In the genomic region with DNA sequence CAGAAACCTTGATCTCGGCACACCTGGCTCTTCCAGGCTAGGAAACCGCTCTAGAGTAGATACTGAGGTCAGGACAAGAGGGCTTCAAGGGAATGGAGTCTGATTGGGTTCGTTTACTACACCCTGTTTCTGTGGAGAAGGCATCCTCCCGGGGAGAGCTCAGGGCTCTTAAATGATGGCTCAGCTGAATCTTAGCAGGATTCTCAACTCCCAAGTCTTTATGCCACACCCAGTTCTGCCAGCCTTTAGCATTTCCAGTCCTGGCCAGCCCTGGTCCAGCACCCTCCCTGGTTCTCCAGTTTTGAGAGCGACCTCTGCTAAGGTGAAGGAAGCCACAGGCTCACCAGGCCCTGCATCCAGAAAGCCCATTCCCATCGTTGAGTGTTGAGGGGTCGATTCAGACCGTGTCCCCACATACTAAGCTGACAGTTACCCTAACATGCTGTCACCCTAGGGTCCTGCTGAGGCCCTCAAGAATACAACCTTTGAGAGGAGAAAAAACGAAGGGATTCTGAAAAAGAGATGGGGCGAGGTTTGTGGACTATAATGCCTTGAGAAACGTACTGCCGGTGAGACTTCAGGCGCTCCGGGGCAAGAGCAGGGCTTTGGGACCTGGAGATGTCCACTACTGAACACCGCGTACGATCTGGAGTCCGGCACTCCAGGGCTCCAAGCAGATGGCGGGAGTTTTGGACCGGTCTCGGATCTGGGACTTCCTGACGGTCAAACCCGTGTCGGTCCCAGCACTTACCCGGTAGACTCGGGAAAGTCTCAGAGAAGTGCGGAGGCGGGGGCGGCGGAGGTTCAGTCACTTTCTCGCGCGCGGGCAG, we compare ENCODE assay signal across 11 mouse cellular contexts. TPM values are rescaled to one million over a fixed set of nuclear protein-coding genes. Genes with fewer than 3 reads are reported as not detected.
DNase-seq lines count a peak whose midpoint lies in the region; ATAC-seq lines count a peak whose summit lies in the region.
"Had no signal": no experiment of that assay in that cellular context is flagged by ENCODE, and none has a peak within 500 bp of the region (broad histone marks: within the 10 kb centered on the region; RNA-seq: fewer than 3 reads in every experiment).

No protein-coding gene starts in this region.

- ATAC-seq in forebrain, embryonic 14.5 days: no peak
- no peak for ATAC-seq in limb, embryonic 13.5 days (ENCODE audit: low FRiP score, low read depth)
- no peak for ATAC-seq in neural tube, embryonic 15.5 days (ENCODE audit: low FRiP score)

- peaks cover 80% of the 10 kb centered on the region for H3K27me3 ChIP-seq in forebrain, embryonic 14.5 days (replicated peaks; ENCODE audit: control insufficient read depth, insufficient read depth, low read length)
- H3K27me3 ChIP-seq in limb, embryonic 13.5 days: peaks cover 93% of the 10 kb centered on the region
- H3K27me3 ChIP-seq in neural tube, embryonic 15.5 days (replicated peaks): peaks cover 62% of the 10 kb centered on the region

- H3K9ac ChIP-seq in forebrain, embryonic 14.5 days (ENCODE audit: low read length): peak overlapping the region; percentile 53; the same call in 1 of the 2 replicates
- no peak overlapping the region for H3K9ac ChIP-seq in limb, embryonic 13.5 days
- H3K9ac ChIP-seq in neural tube, embryonic 15.5 days (replicated peaks): peak overlapping the region; percentile 64

- H3K27ac ChIP-seq in forebrain, embryonic 14.5 days (ENCODE audit: low read depth, low read length): no peak overlapping the region
- no peak overlapping the region for H3K27ac ChIP-seq in limb, embryonic 13.5 days
- peak overlapping the region; percentile 51 for H3K27ac ChIP-seq in neural tube, embryonic 15.5 days (replicated peaks)

- DNase-seq in kidney, postnatal 4 days: peak; percentile 45 to 49
- no peak for DNase-seq in kidney, postnatal 36 days
- no peak for DNase-seq in forebrain, embryonic 14.5 days (ENCODE audit: low spot score)
- DNase-seq in MN1 (ENCODE audit: low spot score): no peak
- no peak for DNase-seq in spleen, postnatal 14 days (ENCODE audit: low spot score in 2 of 2)
- DNase-seq in thymus, postnatal 25 days: no peak
- DNase-seq: gastrocnemius, postnatal 14 days; lung, postnatal 10 days had no signal

- H3K4me1 ChIP-seq in forebrain, embryonic 14.5 days (ENCODE audit: control insufficient read depth, insufficient read depth, low read length): peaks cover 9% of the 10 kb centered on the region
- H3K4me1 ChIP-seq in limb, embryonic 13.5 days: peaks cover 10% of the 10 kb centered on the region
- peaks cover 38% of the 10 kb centered on the region for H3K4me1 ChIP-seq in neural tube, embryonic 15.5 days

- no peaks in the 10 kb centered on the region for H3K36me3 ChIP-seq in forebrain, embryonic 14.5 days (ENCODE audit: control insufficient read depth, insufficient read depth, low read length)
- H3K36me3 ChIP-seq in limb, embryonic 13.5 days: no peaks in the 10 kb centered on the region
- H3K36me3 ChIP-seq in neural tube, embryonic 15.5 days: no peaks in the 10 kb centered on the region

- WGBS in forebrain, embryonic 14.5 days: 3% methylated on average over 34 of the region's 34 CpGs
- WGBS in limb, embryonic 13.5 days: 5% methylated on average over 34 of the region's 34 CpGs
- 3% methylated on average over 34 of the region's 34 CpGs for WGBS in neural tube, embryonic 15.5 days

- H3K9me3 ChIP-seq in forebrain, embryonic 14.5 days (replicated peaks; ENCODE audit: control insufficient read depth, low read length): no peaks in the 10 kb centered on the region
- no peaks in the 10 kb centered on the region for H3K9me3 ChIP-seq in limb, embryonic 13.5 days
- no peaks in the 10 kb centered on the region for H3K9me3 ChIP-seq in neural tube, embryonic 15.5 days (replicated peaks)

- H3K4me2 ChIP-seq in forebrain, embryonic 14.5 days (ENCODE audit: low read length): peak overlapping the region; percentile 87
- H3K4me2 ChIP-seq in limb, embryonic 13.5 days (replicated peaks): peak overlapping the region; percentile 74
- peak overlapping the region; percentile 96 for H3K4me2 ChIP-seq in neural tube, embryonic 15.5 days

- H3K4me3 ChIP-seq in forebrain, embryonic 14.5 days (ENCODE audit: low read depth, low read length): peak overlapping the region; percentile 39
- peak overlapping the region; percentile 44 for H3K4me3 ChIP-seq in limb, embryonic 13.5 days
- H3K4me3 ChIP-seq in neural tube, embryonic 15.5 days (replicated peaks): peak overlapping the region; percentile 53

RNA-seq across cellular contexts. Expression of a gene that starts 1.4 kb away (rescaled TPM):
- polyA plus RNA-seq in forebrain, embryonic 14.5 days (2014; fragmentation: Nextera tagmentation; extraction: Ambion mirVana): 0.49 and 0.51 TPM in 2 replicates
- polyA plus RNA-seq in limb, embryonic 13.5 days (2015; fragmentation: Nextera tagmentation; extraction: Ambion mirVana): not detected in 2 replicates
- 5.9 and 13.7 TPM in 2 replicates for polyA plus RNA-seq in neural tube, embryonic 15.5 days (2015; fragmentation: Nextera tagmentation; extraction: Ambion mirVana)

RNA-seq across cellular contexts. Expression of a gene that starts 15.2 kb away (rescaled TPM):
- polyA plus RNA-seq in forebrain, embryonic 14.5 days (2014; fragmentation: Nextera tagmentation; extraction: Ambion mirVana): 0.09 and 0.17 TPM in 2 replicates
- 1.6 and 2.2 TPM in 2 replicates for polyA plus RNA-seq in limb, embryonic 13.5 days (2015; fragmentation: Nextera tagmentation; extraction: Ambion mirVana)
- 0.40 and 0.87 TPM in 2 replicates for polyA plus RNA-seq in neural tube, embryonic 15.5 days (2015; fragmentation: Nextera tagmentation; extraction: Ambion mirVana)

RNA-seq across cellular contexts. Expression of a gene that starts 31.0 kb away (rescaled TPM):
- polyA plus RNA-seq in forebrain, embryonic 14.5 days (2014; fragmentation: Nextera tagmentation; extraction: Ambion mirVana): 0.06 and 0.09 TPM in 2 replicates
- 0.17 and 0.49 TPM in 2 replicates for polyA plus RNA-seq in limb, embryonic 13.5 days (2015; fragmentation: Nextera tagmentation; extraction: Ambion mirVana)
- polyA plus RNA-seq in neural tube, embryonic 15.5 days (2015; fragmentation: Nextera tagmentation; extraction: Ambion mirVana): 0.24 and 0.26 TPM in 2 replicates
- polyA plus RNA-seq: urinary bladder, adult 2 months had no signal

RNA-seq across cellular contexts. Expression of a gene that starts 51.7 kb away (rescaled TPM):
- 111 and 112 TPM in 2 replicates for polyA plus RNA-seq in forebrain, embryonic 14.5 days (2014; fragmentation: Nextera tagmentation; extraction: Ambion mirVana)
- 120 and 128 TPM in 2 replicates for polyA plus RNA-seq in limb, embryonic 13.5 days (2015; fragmentation: Nextera tagmentation; extraction: Ambion mirVana)
- polyA plus RNA-seq in neural tube, embryonic 15.5 days (2015; fragmentation: Nextera tagmentation; extraction: Ambion mirVana): 82.8 and 93.1 TPM in 2 replicates

Comparison
In these comparisons a context has a peak if more than half of its experiments do, and no peak if none do; other contexts are left out.
1. DNase-seq: peak in kidney, postnatal 4 days (2 of 2); none in kidney, postnatal 36 days (0 of 2), forebrain, embryonic 14.5 days (single experiment), MN1 (single experiment), spleen, postnatal 14 days (0 of 2) and thymus, postnatal 25 days (single experiment).
2. Peak in every context shown above with its lines, with median percentiles within 50 percentile points of each other: H3K4me2 ChIP-seq and H3K4me3 ChIP-seq.